Mouse (Mus musculus): ENCODE data around the gene Mosmo.

DNA sequence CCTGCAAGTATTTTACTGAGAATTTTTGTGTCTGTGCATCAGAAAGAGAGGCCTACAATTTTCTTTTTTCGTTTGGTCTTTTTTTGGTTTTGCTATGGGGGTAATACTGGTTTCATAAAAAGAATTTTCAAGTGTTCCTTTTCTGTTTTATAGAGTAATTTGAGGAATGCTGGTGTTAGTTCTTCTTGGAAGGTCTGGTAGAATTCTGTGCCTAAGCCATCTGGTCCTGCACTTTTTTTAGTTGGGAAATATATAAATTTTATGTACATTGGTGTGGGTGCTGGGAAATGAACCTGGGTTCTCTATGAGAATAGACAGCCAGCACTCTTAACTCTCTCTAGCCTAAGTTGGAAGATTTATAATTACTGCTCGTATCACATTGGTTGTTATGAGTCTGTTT lies 34.7 kb downstream of the Mosmo start:
- no peak for TF ChIP-seq CTCF (IDR thresholded peaks at IDR 0.05; ENCODE audit: low read depth, low read length)
- no peak for TF ChIP-seq GATA1 (IDR thresholded peaks at IDR 0.05; ENCODE audit: borderline replicate concordance, low read length)
- TF ChIP-seq POLR2AphosphoS5 (IDR thresholded peaks at IDR 0.05; ENCODE audit: insufficient replicate concordance, low read depth, low read length), result no peak

Measured in G1E (cell line).